Mouse (Mus musculus): ENCODE results near the gene Cpne4. TPM values are rescaled to one million over a fixed set of nuclear protein-coding genes. Genes with fewer than 3 reads are reported as not detected.

The Cpne4 gene
- polyA plus RNA-seq, 1 experiment = 0.56 TPM

GRCm38 (mm10) chr9:104776198-104776815 lies 229.2 kb downstream of the Cpne4 start:
- Histone ChIP-seq H3K4me3 (ENCODE audit: insufficient read depth, low read length) (no peak overlapping the region), H3K27ac (ENCODE audit: insufficient read depth, low read length) (no peak overlapping the region), H3K4me1 (ENCODE audit: control insufficient read depth, insufficient read depth, low read length) (no peaks in the 10 kb centered on the region)
- no peak for TF ChIP-seq CTCF (IDR thresholded peaks at IDR 0.05; ENCODE audit: borderline replicate concordance, insufficient read depth, low read length)
- no peak for TF ChIP-seq POLR2A (IDR thresholded peaks at IDR 0.05; ENCODE audit: low read depth, low read length)

GRCm38 (mm10) chr9:104777135-104777534 lies 230.0 kb downstream of the Cpne4 start:
- Histone ChIP-seq H3K27ac (ENCODE audit: insufficient read depth, low read length) (no peak overlapping the region), H3K4me3 (ENCODE audit: insufficient read depth, low read length) (no peak overlapping the region), H3K4me1 (ENCODE audit: control insufficient read depth, insufficient read depth, low read length) (no peaks in the 10 kb centered on the region)
- TF ChIP-seq CTCF (IDR thresholded peaks at IDR 0.05; ENCODE audit: borderline replicate concordance, insufficient read depth, low read length) = no peak

- no peak overlapping the region for H3K27ac ChIP-seq (ENCODE audit: insufficient read depth, low read length)
- TF ChIP-seq POLR2A (IDR thresholded peaks at IDR 0.05; ENCODE audit: low read depth, low read length) = no peak
- no peak for TF ChIP-seq CTCF (IDR thresholded peaks at IDR 0.05; ENCODE audit: borderline replicate concordance, insufficient read depth, low read length)
- H3K4me1 ChIP-seq (ENCODE audit: control insufficient read depth, insufficient read depth, low read length) = no peaks in the 10 kb centered on the region
- H3K4me3 ChIP-seq (ENCODE audit: insufficient read depth, low read length) = no peak overlapping the region
These were observed 230.7 kb downstream of the Cpne4 start for GRCm38 (mm10) chr9:104777780-104778179.

GRCm38 (mm10) chr9:104796601-104797000 lies 249.5 kb downstream of the Cpne4 start:
- TF ChIP-seq POLR2A (IDR thresholded peaks at IDR 0.05; ENCODE audit: low read depth, low read length) (no peak), CTCF (IDR thresholded peaks at IDR 0.05; ENCODE audit: borderline replicate concordance, insufficient read depth, low read length) (no peak)
- no peak overlapping the region for H3K4me3 ChIP-seq (ENCODE audit: insufficient read depth, low read length)
- no peaks in the 10 kb centered on the region for H3K4me1 ChIP-seq (ENCODE audit: control insufficient read depth, insufficient read depth, low read length)
- H3K27ac ChIP-seq (ENCODE audit: insufficient read depth, low read length) = no peak overlapping the region

- no peaks in the 10 kb centered on the region for H3K4me1 ChIP-seq (ENCODE audit: control insufficient read depth, insufficient read depth, low read length)
- H3K27ac ChIP-seq (ENCODE audit: insufficient read depth, low read length) = no peak overlapping the region
- TF ChIP-seq CTCF (IDR thresholded peaks at IDR 0.05; ENCODE audit: borderline replicate concordance, insufficient read depth, low read length) = no peak
- no peak for TF ChIP-seq POLR2A (IDR thresholded peaks at IDR 0.05; ENCODE audit: low read depth, low read length)
- no peak overlapping the region for H3K4me3 ChIP-seq (ENCODE audit: insufficient read depth, low read length)
These were observed 257.7 kb downstream of the Cpne4 start for GRCm38 (mm10) chr9:104804776-104805175.

GRCm38 (mm10) chr9:104814681-104815080 lies 267.6 kb downstream of the Cpne4 start:
- Histone ChIP-seq H3K27ac (ENCODE audit: insufficient read depth, low read length) (no peak overlapping the region), H3K4me3 (ENCODE audit: insufficient read depth, low read length) (no peak overlapping the region), H3K4me1 (ENCODE audit: control insufficient read depth, insufficient read depth, low read length) (no peaks in the 10 kb centered on the region)
- TF ChIP-seq CTCF (IDR thresholded peaks at IDR 0.05; ENCODE audit: borderline replicate concordance, insufficient read depth, low read length) (no peak), POLR2A (IDR thresholded peaks at IDR 0.05; ENCODE audit: low read depth, low read length) (no peak)

GRCm38 (mm10) chr9:104828646-104829045 lies 281.6 kb downstream of the Cpne4 start:
- TF ChIP-seq CTCF (IDR thresholded peaks at IDR 0.05; ENCODE audit: borderline replicate concordance, insufficient read depth, low read length) (no peak), POLR2A (IDR thresholded peaks at IDR 0.05; ENCODE audit: low read depth, low read length) (no peak)
- Histone ChIP-seq H3K27ac (ENCODE audit: insufficient read depth, low read length) (no peak overlapping the region), H3K4me3 (ENCODE audit: insufficient read depth, low read length) (no peak overlapping the region), H3K4me1 (ENCODE audit: control insufficient read depth, insufficient read depth, low read length) (no peaks in the 10 kb centered on the region)

- no peak for TF ChIP-seq CTCF (IDR thresholded peaks at IDR 0.05; ENCODE audit: borderline replicate concordance, insufficient read depth, low read length)
- no peak for TF ChIP-seq POLR2A (IDR thresholded peaks at IDR 0.05; ENCODE audit: low read depth, low read length)
- Histone ChIP-seq H3K4me3 (ENCODE audit: insufficient read depth, low read length) (no peak overlapping the region), H3K27ac (ENCODE audit: insufficient read depth, low read length) (no peak overlapping the region), H3K4me1 (ENCODE audit: control insufficient read depth, insufficient read depth, low read length) (no peaks in the 10 kb centered on the region)
These were observed 286.0 kb downstream of the Cpne4 start for GRCm38 (mm10) chr9:104832934-104833539.

- H3K27ac ChIP-seq (ENCODE audit: insufficient read depth, low read length) = no peak overlapping the region
- TF ChIP-seq CTCF (IDR thresholded peaks at IDR 0.05; ENCODE audit: borderline replicate concordance, insufficient read depth, low read length) (no peak), POLR2A (IDR thresholded peaks at IDR 0.05; ENCODE audit: low read depth, low read length) (no peak)
- H3K4me1 ChIP-seq (ENCODE audit: control insufficient read depth, insufficient read depth, low read length) = no peaks in the 10 kb centered on the region
- no peak overlapping the region for H3K4me3 ChIP-seq (ENCODE audit: insufficient read depth, low read length)
These were observed 290.8 kb downstream of the Cpne4 start for GRCm38 (mm10) chr9:104837931-104838330.

GRCm38 (mm10) chr9:104841278-104841677 lies 294.2 kb downstream of the Cpne4 start:
- TF ChIP-seq CTCF (IDR thresholded peaks at IDR 0.05; ENCODE audit: borderline replicate concordance, insufficient read depth, low read length) (no peak), POLR2A (IDR thresholded peaks at IDR 0.05; ENCODE audit: low read depth, low read length) (no peak)
- H3K4me3 ChIP-seq (ENCODE audit: insufficient read depth, low read length) = no peak overlapping the region

More at GRCm38 (mm10) chr9:104841278-104841677, 294.2 kb downstream of the Cpne4 start:
- Histone ChIP-seq H3K4me1 (ENCODE audit: control insufficient read depth, insufficient read depth, low read length) (no peaks in the 10 kb centered on the region), H3K27ac (ENCODE audit: insufficient read depth, low read length) (no peak overlapping the region)
